Comparison of ENCODE assay signal across 17 mouse cellular contexts in the genomic region with DNA sequence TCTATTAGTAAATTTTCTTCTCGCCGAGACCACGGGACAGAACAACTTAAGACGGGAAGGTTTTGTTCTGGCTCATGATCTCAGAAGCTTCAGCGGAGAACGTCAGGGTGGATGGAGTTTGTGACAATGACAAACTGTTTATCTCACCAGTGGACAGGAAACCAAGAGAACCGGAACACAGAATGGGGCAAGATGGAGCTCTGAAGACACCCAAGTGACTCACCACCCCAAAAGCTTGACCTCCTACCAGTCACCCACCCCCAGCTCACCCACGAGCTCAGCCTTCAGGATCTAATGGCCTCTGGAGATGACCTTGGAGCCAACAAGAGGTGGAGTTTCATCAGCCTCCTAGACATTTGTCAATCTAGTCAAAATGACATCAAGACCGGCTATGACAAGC. TPM values are rescaled to one million over a fixed set of nuclear protein-coding genes. Genes with fewer than 3 reads are reported as not detected.
DNase-seq lines count a peak whose midpoint lies in the region; ATAC-seq and TF ChIP-seq lines count a peak whose summit lies in the region.
"Had no signal": no experiment of that assay in that cellular context is flagged by ENCODE, and none has a peak within 500 bp of the region (broad histone marks: within the 10 kb centered on the region; RNA-seq: fewer than 3 reads in every experiment).

No protein-coding gene starts in this region.

- no peaks in the 10 kb centered on the region for H3K4me1 ChIP-seq in lung, postnatal 0 days (ENCODE audit: insufficient read depth, low read depth, low read length)
- peaks cover 6% of the 10 kb centered on the region for H3K4me1 ChIP-seq in bone marrow, adult 2 months (ENCODE audit: control insufficient read depth, insufficient read depth, low read length)
- peaks cover 78% of the 10 kb centered on the region for H3K4me1 ChIP-seq in limb, embryonic 10.5 days

- H3K4me2 ChIP-seq in lung, postnatal 0 days (replicated peaks; ENCODE audit: low read depth, low read length), result no peak overlapping the region
- H3K4me2 ChIP-seq: forebrain, embryonic 15.5 days; heart, embryonic 12.5 days; hindbrain, embryonic 14.5 days had no signal

- H3K4me3 ChIP-seq in lung, postnatal 0 days (ENCODE audit: low read depth, low read length), result no peak overlapping the region
- H3K4me3 ChIP-seq in bone marrow, adult 2 months (replicated peaks; ENCODE audit: control insufficient read depth, low read depth, low read length), result no peak overlapping the region
- H3K4me3 ChIP-seq in limb, embryonic 10.5 days, result no peak overlapping the region
- H3K4me3 ChIP-seq: forebrain, embryonic 15.5 days; heart, embryonic 12.5 days; hindbrain, embryonic 10.5 days had no signal

- peak; percentile 41 for DNase-seq in lung, postnatal 0 days (ENCODE audit: low spot score)
- DNase-seq in lung, postnatal 14 days, result no peak
- no peak for DNase-seq in limb, embryonic 10.5 days (ENCODE audit: low spot score)
- no peak for DNase-seq in left cerebral cortex, adult 9 months (ENCODE audit: low spot score in 2 of 2)
- DNase-seq in adrenal gland, postnatal 4 days (ENCODE audit: low spot score in 2 of 2), result no peak
- DNase-seq: adrenal gland, adult 2 months; adrenal gland, postnatal 25 days; cerebellum, adult 18-20 months; cerebellum, adult 9-11 months; cerebellum, postnatal 36 days; gastrocnemius, postnatal 10 days had no signal

- TF ChIP-seq POLR2A in bone marrow, adult 2 months (IDR thresholded peaks at IDR 0.05; ENCODE audit: borderline replicate concordance, control insufficient read depth, low read depth, low read length), result no peak

- TF ChIP-seq EP300 in lung, postnatal 0 days (IDR thresholded peaks at IDR 0.05), result no peak

- TF ChIP-seq CTCF in lung, postnatal 0 days (IDR thresholded peaks at IDR 0.05), result no peak
- no peak for TF ChIP-seq CTCF in bone marrow, adult 2 months (IDR thresholded peaks at IDR 0.05; ENCODE audit: control insufficient read depth, insufficient read depth, low read length)

- H3K36me3 ChIP-seq in lung, postnatal 0 days (ENCODE audit: insufficient read depth, low read length), result no peaks in the 10 kb centered on the region
- no peaks in the 10 kb centered on the region for H3K36me3 ChIP-seq in limb, embryonic 10.5 days
- H3K36me3 ChIP-seq: forebrain, embryonic 15.5 days; heart, embryonic 12.5 days; hindbrain, embryonic 10.5 days had no signal

- no peak overlapping the region for H3K27ac ChIP-seq in lung, postnatal 0 days (ENCODE audit: low read length)
- H3K27ac ChIP-seq in bone marrow, adult 2 months (ENCODE audit: control insufficient read depth, insufficient read depth, low read depth, low read length, poor library complexity), result peak overlapping the region; percentile 82
- peak overlapping the region; percentile 85 for H3K27ac ChIP-seq in limb, embryonic 10.5 days
- H3K27ac ChIP-seq: forebrain, embryonic 15.5 days; hindbrain, embryonic 10.5 days; hindbrain, embryonic 14.5 days had no signal

- no peaks in the 10 kb centered on the region for H3K9me3 ChIP-seq in lung, postnatal 0 days (ENCODE audit: low read length)
- no peaks in the 10 kb centered on the region for H3K9me3 ChIP-seq in limb, embryonic 10.5 days (replicated peaks)
- H3K9me3 ChIP-seq: forebrain, embryonic 15.5 days; hindbrain, embryonic 10.5 days had no signal

- H3K27me3 ChIP-seq in lung, postnatal 0 days (replicated peaks; ENCODE audit: insufficient read depth, low read length), result no peaks in the 10 kb centered on the region
- H3K27me3 ChIP-seq in limb, embryonic 10.5 days (ENCODE audit: low read depth, poor library complexity, severe bottlenecking), result no peaks in the 10 kb centered on the region
- H3K27me3 ChIP-seq: forebrain, embryonic 15.5 days had no signal

- H3K9ac ChIP-seq in lung, postnatal 0 days (replicated peaks; ENCODE audit: low read depth), result no peak overlapping the region
- H3K9ac ChIP-seq: forebrain, embryonic 15.5 days; heart, embryonic 12.5 days; hindbrain, embryonic 14.5 days had no signal

- ATAC-seq in lung, postnatal 0 days, result no peak
- ATAC-seq in monocyte, adult 5-6 weeks (replicated peaks; ENCODE audit: insufficient number of reproducible peaks, low FRiP score, low TSS enrichment, poor library complexity, severe bottlenecking), result 0 out of 2 replicates have a peak, but pooled peaks have one; percentile 14
- ATAC-seq: forebrain, embryonic 15.5 days had no signal

- WGBS in lung, postnatal 0 days, result 68% methylated on average over 9 of the region's 9 CpGs
- 61% methylated on average over 9 of the region's 9 CpGs for WGBS in bone marrow, adult 2 months
- WGBS in limb, embryonic 10.5 days, result 90% methylated on average over 9 of the region's 9 CpGs

RNA-seq across cellular contexts. Expression of gene Tmem119, which starts 5.0 kb away (rescaled TPM):
- polyA plus RNA-seq in lung, postnatal 0 days (2015; fragmentation: Nextera tagmentation; extraction: Ambion mirVana), result 107 and 110 TPM in 2 replicates
- polyA plus RNA-seq in bone marrow, adult 2 months (2011; ENCODE audit: insufficient read depth, insufficient read length, low replicate concordance, missing spikeins), result 1.4 and 1.8 TPM in 2 replicates
- polyA plus RNA-seq in limb, embryonic 10.5 days (2016; fragmentation: Nextera tagmentation; extraction: Ambion mirVana), result 159 and 218 TPM in 2 replicates
- total RNA-seq in monocyte, adult 5-6 weeks (2017), result not detected in 3 replicates
- total RNA-seq in adrenal gland, postnatal 4 days (2021), result 10 to 100 TPM; 24.5 to 25.2 TPM

RNA-seq across cellular contexts. Expression of gene Selplg, which starts 27.1 kb away (rescaled TPM):
- polyA plus RNA-seq in lung, postnatal 0 days (2015; fragmentation: Nextera tagmentation; extraction: Ambion mirVana), result 14.6 and 15.1 TPM in 2 replicates
- 48.2 and 146 TPM in 2 replicates for polyA plus RNA-seq in bone marrow, adult 2 months (2011; ENCODE audit: insufficient read depth, insufficient read length, low replicate concordance, missing spikeins)
- polyA plus RNA-seq in limb, embryonic 10.5 days (2016; fragmentation: Nextera tagmentation; extraction: Ambion mirVana), result 0.60 and 0.80 TPM in 2 replicates
- 212 to 415 TPM (median 221 TPM) in 3 replicates for total RNA-seq in monocyte, adult 5-6 weeks (2017)
- 1 to 10 TPM; 3.2 to 4.3 TPM for total RNA-seq in adrenal gland, postnatal 4 days (2021)

RNA-seq across cellular contexts. Expression of gene Iscu, which starts 32.8 kb away (rescaled TPM):
- 197 and 225 TPM in 2 replicates for polyA plus RNA-seq in lung, postnatal 0 days (2015; fragmentation: Nextera tagmentation; extraction: Ambion mirVana)
- polyA plus RNA-seq in bone marrow, adult 2 months (2011; ENCODE audit: insufficient read depth, insufficient read length, low replicate concordance, missing spikeins), result 108 and 116 TPM in 2 replicates
- 106 and 112 TPM in 2 replicates for polyA plus RNA-seq in limb, embryonic 10.5 days (2016; fragmentation: Nextera tagmentation; extraction: Ambion mirVana)
- 110 to 223 TPM (median 180 TPM) in 3 replicates for total RNA-seq in monocyte, adult 5-6 weeks (2017)
- total RNA-seq in adrenal gland, postnatal 4 days (2021), result 100 to 1,000 TPM; 417 to 454 TPM

RNA-seq across cellular contexts. Expression of gene Sart3, which starts 33.0 kb away (rescaled TPM):
- polyA plus RNA-seq in lung, postnatal 0 days (2015; fragmentation: Nextera tagmentation; extraction: Ambion mirVana), result 12.8 and 16.9 TPM in 2 replicates
- polyA plus RNA-seq in bone marrow, adult 2 months (2011; ENCODE audit: insufficient read depth, insufficient read length, low replicate concordance, missing spikeins), result 42.7 and 57.4 TPM in 2 replicates
- 90.9 and 100 TPM in 2 replicates for polyA plus RNA-seq in limb, embryonic 10.5 days (2016; fragmentation: Nextera tagmentation; extraction: Ambion mirVana)
- total RNA-seq in monocyte, adult 5-6 weeks (2017), result 34.4 to 48.1 TPM (median 42.3 TPM) in 3 replicates
- total RNA-seq in adrenal gland, postnatal 4 days (2021), result 10 to 100 TPM; 48.2 to 53.9 TPM

Comparison
In these comparisons a context has a peak if more than half of its experiments do, and no peak if none do; other contexts are left out.
1. RNA of gene Tmem119, which starts 5.0 kb away (polyA plus RNA-seq): 159 to 218 TPM in limb, embryonic 10.5 days and 107 to 110 TPM in lung, postnatal 0 days; 1.4 to 1.8 TPM in bone marrow, adult 2 months; every median in the first group is over 10 times any median in the second.